Mouse (Mus musculus) kidney, adult 2 months (tissue): ENCODE results near the gene Pi4kb. TPM values are rescaled to one million over a fixed set of nuclear protein-coding genes. Genes with fewer than 3 reads are reported as not detected.

Experiments used
- DNase-seq: peaks from one replicate; pipeline ENCODE4 v3.0.0; 2021
- H3K27ac ChIP-seq: fragments of 200-500 bp; 2 replicates; pipeline ENCODE4 v1.5.1; 2012; ENCODE audit warnings: low read depth, low read length, control low read depth, inconsistent platforms; ENCODE audit not compliant: insufficient read depth
- H3K27me3 ChIP-seq: fragments of 200-500 bp; replicated peaks from 2 replicates; pipeline ENCODE4 v1.6.1; 2012; ENCODE audit warnings: mild to moderate bottlenecking, moderate library complexity, low read length, inconsistent platforms; ENCODE audit not compliant: control insufficient read depth, insufficient read depth
- H3K36me3 ChIP-seq: fragments of 200-500 bp; 2 replicates; pipeline ENCODE4 v1.6.1; 2012; ENCODE audit warnings: mild to moderate bottlenecking, moderate library complexity, low read length, inconsistent platforms; ENCODE audit not compliant: control insufficient read depth, insufficient read depth
- H3K4me1 ChIP-seq: fragments of 200-500 bp; 2 replicates; pipeline ENCODE4 v1.6.1; 2011; ENCODE audit warnings: low read length; ENCODE audit not compliant: control insufficient read depth, insufficient read depth
- H3K4me3 ChIP-seq: fragments of 200-500 bp; 2 replicates; pipeline ENCODE4 v1.5.1; 2011; ENCODE audit warnings: mild to moderate bottlenecking, low read depth, low read length, control low read depth; ENCODE audit not compliant: insufficient read depth
- CTCF ChIP-seq: fragments of 200-500 bp; conservative IDR thresholded peaks from 2 replicates; pipeline ENCODE4 v1.5.1; 2011; ENCODE audit warnings: low read depth, mild to moderate bottlenecking, control low read depth, low read length, moderate library complexity, mixed read lengths; ENCODE audit not compliant: insufficient read depth, insufficient read length
- POLR2A ChIP-seq: fragments of 200-500 bp; IDR thresholded peaks from one replicate; pipeline ENCODE4 v1.6.1; 2011; ENCODE audit warnings: low read depth, low read length, control low read depth
- WGBS: fragments of 180-500 bp; shearing (Covaris S2); methylation state at CpG from one replicate; pipeline ENCODE4 v1.1.7; 2018; 5-methylcytosine and 5-hydroxymethylcytosine counted together
- polyA plus RNA-seq: library from polyadenylated mRNA; depleted of rRNA; stranded (reverse); fragments of >200 nt; gene quantifications from 2 replicates; pipeline ENCODE4 v1.2.3, GENCODE M21; 2012

The Pi4kb gene
- polyA plus RNA-seq, 1 experiment: 35.9 TPM

DNA sequence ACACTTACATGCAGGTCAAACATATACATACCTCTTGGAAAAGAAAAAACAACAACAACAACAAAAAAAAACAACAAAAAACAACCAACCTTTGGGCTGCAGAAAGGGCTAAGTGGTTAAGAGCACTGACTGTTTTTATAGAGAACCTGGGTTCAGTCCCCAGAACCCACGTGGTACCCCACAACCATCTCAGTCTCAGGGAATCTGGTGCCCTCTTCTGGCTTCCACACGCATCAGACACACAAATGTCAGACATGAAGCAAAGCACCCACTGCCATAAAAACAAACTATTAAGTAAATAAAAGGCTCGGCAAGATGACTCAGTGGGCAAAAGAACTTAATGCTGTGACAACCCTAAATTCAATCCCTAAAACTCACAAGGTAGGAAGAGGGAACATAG lies 55.4 kb downstream of the Pi4kb start:
- H3K36me3 ChIP-seq: peaks cover 10% of the 10 kb centered on the region
- WGBS: 65% methylated on average over 3 of the region's 3 CpGs

GRCm38 (mm10) chr3:95041625-95042024 lies 67.1 kb downstream of the Pi4kb start:
- TF ChIP-seq CTCF: no peak
- no peak for TF ChIP-seq POLR2A
- Histone ChIP-seq H3K27me3 (no peaks in the 10 kb centered on the region), H3K4me3 (peak overlapping the region; percentile 90), H3K36me3 (no peaks in the 10 kb centered on the region), H3K4me1 (peaks cover 9% of the 10 kb centered on the region; the same call in 1 of the 2 replicates), H3K27ac (no peak overlapping the region)
- WGBS: 10% methylated on average over 3 of the region's 3 CpGs
- DNase-seq: no peak

More for the DNA sequence above, 55.4 kb downstream of the Pi4kb start:
- Histone ChIP-seq H3K4me3 (no peak overlapping the region), H3K27me3 (no peaks in the 10 kb centered on the region), H3K27ac (no peak overlapping the region), H3K4me1 (no peaks in the 10 kb centered on the region)
- no peak for TF ChIP-seq POLR2A
- 0 out of 2 replicates have a peak, but pooled peaks have one; percentile 15 for TF ChIP-seq CTCF
- no peak for DNase-seq

DNA sequence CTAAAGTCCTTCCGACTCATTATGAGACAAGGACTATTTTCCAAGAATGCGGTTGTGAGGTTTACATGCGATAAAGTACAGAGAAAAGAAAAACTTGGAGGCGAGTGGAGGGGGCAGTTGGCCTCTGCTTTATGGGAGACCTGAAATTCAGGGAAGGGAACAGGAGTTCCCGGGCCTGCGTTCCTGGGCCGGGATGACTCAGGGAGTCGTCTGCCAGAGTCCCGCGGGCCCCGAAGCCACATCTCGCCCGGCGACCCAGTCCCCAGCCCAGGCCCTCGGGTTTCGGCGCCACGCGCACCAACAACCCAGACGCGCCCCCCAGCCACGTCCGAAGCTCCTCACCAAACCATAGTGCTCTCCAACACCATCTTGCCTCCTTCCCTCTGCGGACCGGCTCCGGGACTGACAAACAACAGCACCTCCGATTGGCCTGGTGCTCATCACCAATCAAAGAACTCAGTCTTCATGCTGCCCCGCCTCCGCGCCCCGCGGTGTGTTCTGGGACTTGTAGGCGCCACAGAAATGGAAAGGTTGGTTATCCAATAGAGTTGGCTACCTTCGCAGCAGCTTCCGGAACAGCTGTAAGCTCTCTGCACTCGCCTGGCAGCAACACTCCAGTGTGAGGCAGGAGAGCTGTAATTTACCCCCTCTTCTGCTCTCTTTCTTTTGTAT lies 67.8 kb downstream of the Pi4kb start, which contains the start of gene Psmd4:
TSS of gene Psmd4 (minus strand) at position 449 of the 672 bp plus-strand sequence.
- peak; percentile 49 for TF ChIP-seq POLR2A
- TF ChIP-seq CTCF: no peak
- Histone ChIP-seq H3K4me1 (peaks cover 9% of the 10 kb centered on the region; the same call in 1 of the 2 replicates), H3K27ac (peak within 1 kb of the TSS; percentile 77), H3K36me3 (no peaks in the 10 kb centered on the region), H3K4me3 (peak within 1 kb of the TSS; percentile 90), H3K27me3 (no peaks in the 10 kb centered on the region)
- DNase-seq: peak; percentile 99
- WGBS: under 1% methylated on average over 36 of the region's 36 CpGs

DNA sequence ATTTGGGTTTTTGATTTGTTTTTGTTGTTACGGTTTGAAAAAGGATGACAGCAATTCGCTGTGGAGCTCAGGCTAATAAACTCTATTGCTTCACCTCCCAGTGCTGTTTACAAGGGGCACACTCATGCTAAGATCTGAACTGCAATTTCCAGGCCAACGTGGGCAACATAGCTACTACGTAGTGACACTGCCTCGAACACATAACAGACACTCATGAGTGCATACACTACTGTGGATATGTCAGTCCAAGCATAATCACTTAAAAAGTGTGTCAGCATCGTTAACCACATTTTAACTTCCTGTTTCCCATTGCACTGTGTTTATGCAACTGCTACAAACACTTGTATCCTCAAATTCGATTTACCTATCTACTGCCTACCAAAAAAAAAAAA lies 68.3 kb downstream of the Pi4kb start:
- DNase-seq: no peak
- H3K4me1 ChIP-seq: peaks cover 9% of the 10 kb centered on the region; the same call in 1 of the 2 replicates

GRCm38 (mm10) chr3:95043251-95043650 lies 68.7 kb downstream of the Pi4kb start:
- no peak for TF ChIP-seq POLR2A
- no peak for TF ChIP-seq CTCF
- Histone ChIP-seq H3K27ac (no peak overlapping the region), H3K27me3 (no peaks in the 10 kb centered on the region), H3K4me1 (peaks cover 9% of the 10 kb centered on the region; the same call in 1 of the 2 replicates), H3K4me3 (no peak overlapping the region), H3K36me3 (no peaks in the 10 kb centered on the region)
- DNase-seq: no peak
- WGBS: 59% methylated on average over 6 of the region's 6 CpGs

More for the DNA sequence above, 68.3 kb downstream of the Pi4kb start:
- 11% methylated on average over 7 of the region's 7 CpGs for WGBS
- peak overlapping the region; percentile 77 for H3K27ac ChIP-seq
- no peaks in the 10 kb centered on the region for H3K27me3 ChIP-seq
- TF ChIP-seq CTCF (no peak), POLR2A (no peak)
- H3K4me3 ChIP-seq: peak overlapping the region; percentile 36
- H3K36me3 ChIP-seq: no peaks in the 10 kb centered on the region

DNA sequence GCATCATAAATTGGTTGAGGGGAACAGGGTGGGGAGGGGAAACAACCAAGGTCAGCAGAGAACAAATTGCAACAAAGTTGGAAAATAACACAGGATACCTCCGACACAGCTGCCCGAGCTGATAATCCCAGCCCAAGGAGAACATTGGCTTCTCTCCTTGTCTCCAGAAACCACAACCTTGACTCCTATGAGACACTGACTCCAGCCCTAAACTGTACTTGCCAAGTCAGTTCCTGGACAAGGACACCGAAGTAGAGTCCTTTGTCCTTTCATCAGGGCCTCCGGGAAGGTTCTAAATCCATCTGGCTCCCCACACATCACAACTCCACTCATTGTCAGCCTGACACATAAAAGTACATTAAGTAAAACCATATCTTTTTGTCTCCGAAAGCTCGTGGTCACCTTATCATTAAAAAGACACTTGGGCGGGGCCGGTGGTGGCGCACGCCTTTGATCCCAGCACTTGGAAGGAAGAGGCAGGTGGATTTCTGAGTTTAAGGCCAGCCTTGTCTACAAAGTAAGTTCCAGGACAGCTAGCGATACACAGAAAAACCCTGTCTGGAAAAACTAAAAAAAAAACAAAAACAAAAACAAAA lies 72.0 kb downstream of the Pi4kb start:
- H3K4me3 ChIP-seq: no peak overlapping the region
- no peak for DNase-seq
- H3K4me1 ChIP-seq: peaks cover 5% of the 10 kb centered on the region; the same call in 1 of the 2 replicates
- no peak for TF ChIP-seq CTCF
- TF ChIP-seq POLR2A: no peak
- WGBS: 89% methylated on average over 11 of the region's 11 CpGs
- no peaks in the 10 kb centered on the region for H3K27me3 ChIP-seq
- H3K27ac ChIP-seq: no peak overlapping the region
- no peaks in the 10 kb centered on the region for H3K36me3 ChIP-seq

GRCm38 (mm10) chr3:95047914-95048313 lies 73.4 kb downstream of the Pi4kb start:
- Histone ChIP-seq H3K27ac (no peak overlapping the region), H3K4me1 (peaks cover under 1% of the 10 kb centered on the region; the same call in 1 of the 2 replicates), H3K4me3 (no peak overlapping the region), H3K27me3 (no peaks in the 10 kb centered on the region), H3K36me3 (no peaks in the 10 kb centered on the region)
- 71% methylated on average over 3 of the region's 3 CpGs for WGBS
- TF ChIP-seq POLR2A: no peak
- TF ChIP-seq CTCF: no peak
- DNase-seq: no peak
